Mouse (Mus musculus): ENCODE measurements at regions not wholly inside any gene's neighbourhood (a gene's known extent, or its start where the extent isn't known, plus 50 kb on each side); places are given as distances from the start of the nearest gene placed in this dataset.
A peak's percentile ranks its signal among the peaks of the same experiment; 100 is the strongest.

GRCm38 (mm10) chr1:89207306-89207705 is 137.1 kb downstream of the Sh3bp4 start:
- DNase-seq, result no peak
- intact Hi-C loops (cut with DNase I; ENCODE audit: low total_unique reads), result no loop called here

- no peak for DNase-seq
- intact Hi-C loops (cut with DNase I; ENCODE audit: low total_unique reads), result no loop called here
Measured at GRCm38 (mm10) chr1:89211116-89211515, 140.9 kb downstream of the Sh3bp4 start.

GRCm38 (mm10) chr1:89228426-89228825 is 158.2 kb downstream of the Sh3bp4 start:
- DNase-seq, result no peak

GRCm38 (mm10) chr1:89231756-89232155 is 161.5 kb downstream of the Sh3bp4 start:
- peak; percentile 10 for DNase-seq
- intact Hi-C loops (cut with DNase I; ENCODE audit: low total_unique reads), result loop anchor here (5.0 to 10.0 kb wide), 2 partner anchors 353 to 401 kb away; no protein-coding TSS in a partner anchor

More at GRCm38 (mm10) chr1:89228426-89228825, 158.2 kb downstream of the Sh3bp4 start:
- intact Hi-C loops (cut with DNase I; ENCODE audit: low total_unique reads), result no loop called here

GRCm38 (mm10) chr1:89232391-89232790 is 162.2 kb downstream of the Sh3bp4 start:
- intact Hi-C loops (cut with DNase I; ENCODE audit: low total_unique reads), result loop anchor here (5.0 to 10.0 kb wide), 2 partner anchors 352 to 400 kb away; no protein-coding TSS in a partner anchor
- no peak for DNase-seq

GRCm38 (mm10) chr1:89234895-89235294 is 164.7 kb downstream of the Sh3bp4 start:
- intact Hi-C loops (cut with DNase I; ENCODE audit: low total_unique reads), result loop anchor here (2.0 to 10.0 kb wide), 3 partner anchors 290 to 397 kb away; no protein-coding TSS in a partner anchor
- no peak for DNase-seq

GRCm38 (mm10) chr1:89235296-89235695 is 165.1 kb downstream of the Sh3bp4 start:
- intact Hi-C loops (cut with DNase I; ENCODE audit: low total_unique reads), result loop anchor here (2.0 to 10.0 kb wide), 2 partner anchors 290 to 350 kb away; no protein-coding TSS in a partner anchor

GRCm38 (mm10) chr1:89237696-89238095 is 167.5 kb downstream of the Sh3bp4 start:
- intact Hi-C loops (cut with DNase I; ENCODE audit: low total_unique reads), result loop anchor here (10.0 kb wide), 1 partner anchor 347 kb away; no protein-coding TSS in a partner anchor
- DNase-seq, result no peak

More at GRCm38 (mm10) chr1:89235296-89235695, 165.1 kb downstream of the Sh3bp4 start:
- peak; percentile 52 for DNase-seq

GRCm38 (mm10) chr1:89244598-89244997 is 174.4 kb downstream of the Sh3bp4 start:
- intact Hi-C loops (cut with DNase I; ENCODE audit: low total_unique reads), result no loop called here
- DNase-seq, result no peak

GRCm38 (mm10) chr1:89245202-89246003 is 175.2 kb downstream of the Sh3bp4 start:
- intact Hi-C loops (cut with DNase I; ENCODE audit: low total_unique reads), result no loop called here
- no peak for DNase-seq

- intact Hi-C loops (cut with DNase I; ENCODE audit: low total_unique reads), result no loop called here
- no peak for DNase-seq
Measured at GRCm38 (mm10) chr1:89251753-89252152, 181.5 kb downstream of the Sh3bp4 start.

GRCm38 (mm10) chr1:89252528-89252927 is 182.3 kb downstream of the Sh3bp4 start:
- intact Hi-C loops (cut with DNase I; ENCODE audit: low total_unique reads), result no loop called here
- no peak for DNase-seq

- DNase-seq, result no peak
- intact Hi-C loops (cut with DNase I; ENCODE audit: low total_unique reads), result no loop called here
Measured at GRCm38 (mm10) chr1:89257945-89258344, 187.7 kb downstream of the Sh3bp4 start.

- no peak for DNase-seq
- intact Hi-C loops (cut with DNase I; ENCODE audit: low total_unique reads), result no loop called here
Measured at GRCm38 (mm10) chr1:89265771-89266170, 188.8 kb upstream of the Agap1 start.

GRCm38 (mm10) chr1:89268806-89269205 is 185.8 kb upstream of the Agap1 start:
- intact Hi-C loops (cut with DNase I; ENCODE audit: low total_unique reads), result no loop called here
- no peak for DNase-seq

GRCm38 (mm10) chr1:89271743-89272142 is 182.9 kb upstream of the Agap1 start:
- intact Hi-C loops (cut with DNase I; ENCODE audit: low total_unique reads), result no loop called here

GRCm38 (mm10) chr1:89273021-89273420 is 181.6 kb upstream of the Agap1 start:
- intact Hi-C loops (cut with DNase I; ENCODE audit: low total_unique reads), result no loop called here
- no peak for DNase-seq

More at GRCm38 (mm10) chr1:89271743-89272142, 182.9 kb upstream of the Agap1 start:
- no peak for DNase-seq

- intact Hi-C loops (cut with DNase I; ENCODE audit: low total_unique reads), result no loop called here
- DNase-seq, result no peak
Measured at GRCm38 (mm10) chr1:89273786-89274362, 180.7 kb upstream of the Agap1 start.

GRCm38 (mm10) chr1:89279382-89279781 is 175.2 kb upstream of the Agap1 start:
- intact Hi-C loops (cut with DNase I; ENCODE audit: low total_unique reads), result no loop called here
- no peak for DNase-seq

- intact Hi-C loops (cut with DNase I; ENCODE audit: low total_unique reads), result no loop called here
Measured at GRCm38 (mm10) chr1:89281107-89281655, 173.4 kb upstream of the Agap1 start.

More at GRCm38 (mm10) chr1:89281107-89281655, 173.4 kb upstream of the Agap1 start:
- DNase-seq, result no peak
